Mouse (Mus musculus) lung, embryonic 16.5 days (tissue): ENCODE data around the gene Hs6st3. TPM values are rescaled to one million over a fixed set of nuclear protein-coding genes. Genes with fewer than 3 reads are reported as not detected.

ENCODE experiments used
- ATAC-seq: fragments of 200-750 bp; cut with Nextera tagmentation; 2 replicates; pipeline ENCODE4 v1.8.0; 2017; ENCODE audit warnings: low read depth, mild to moderate bottlenecking, moderate library complexity
- H3K27ac ChIP-seq: fragments of 300-500 bp; sonication (generic); 2 replicates; pipeline ENCODE4 v1.5.1; 2014; ENCODE audit warnings: mild to moderate bottlenecking, control low read depth, low read length
- H3K27me3 ChIP-seq: fragments of 300-500 bp; sonication (generic); 2 replicates; pipeline ENCODE4 v1.6.1; 2014; ENCODE audit warnings: low read depth, low read length, mixed read lengths; ENCODE audit not compliant: control insufficient read depth, insufficient read depth
- H3K36me3 ChIP-seq: fragments of 300-500 bp; sonication (generic); 2 replicates; pipeline ENCODE4 v1.6.1; 2014; ENCODE audit warnings: low read length; ENCODE audit not compliant: control insufficient read depth, insufficient read depth
- H3K4me1 ChIP-seq: fragments of 300-500 bp; sonication (generic); replicated peaks from 2 replicates; pipeline ENCODE4 v1.6.1; 2014; ENCODE audit warnings: low read length, mixed read lengths; ENCODE audit not compliant: control insufficient read depth, insufficient read depth
- H3K4me2 ChIP-seq: fragments of 300-500 bp; sonication (generic); 2 replicates; pipeline ENCODE4 v1.6.1; 2014; ENCODE audit warnings: low read depth, low read length, control low read depth
- H3K4me3 ChIP-seq: fragments of 300-500 bp; sonication (generic); 2 replicates; pipeline ENCODE4 v1.5.1; 2014; ENCODE audit warnings: mild to moderate bottlenecking, low read length, control low read depth
- H3K9ac ChIP-seq: fragments of 300-500 bp; sonication (generic); 2 replicates; pipeline ENCODE4 v1.6.1; 2014; ENCODE audit warnings: low read length, control low read depth
- H3K9me3 ChIP-seq: fragments of 300-500 bp; sonication (generic); 2 replicates; pipeline ENCODE4 v1.6.1; 2016; ENCODE audit warnings: low read length; ENCODE audit not compliant: control insufficient read depth
- WGBS: fragments of 180-500 bp; shearing (Covaris S2); extraction: QIAGEN DNeasy Blood & Tissue Kit; methylation state at CpG from one replicate; pipeline ENCODE4 v1.1.7; 2014; 5-methylcytosine and 5-hydroxymethylcytosine counted together
- polyA plus RNA-seq: library from polyadenylated mRNA; unstranded; fragments of >200 nt; fragmentation: Nextera tagmentation; extraction: Ambion mirVana; gene quantifications from 2 replicates; pipeline ENCODE4 v1.2.1, GENCODE M21; 2015

The Hs6st3 gene
- polyA plus RNA-seq, 1 experiment from 2014 or later: 0.43 TPM

DNA sequence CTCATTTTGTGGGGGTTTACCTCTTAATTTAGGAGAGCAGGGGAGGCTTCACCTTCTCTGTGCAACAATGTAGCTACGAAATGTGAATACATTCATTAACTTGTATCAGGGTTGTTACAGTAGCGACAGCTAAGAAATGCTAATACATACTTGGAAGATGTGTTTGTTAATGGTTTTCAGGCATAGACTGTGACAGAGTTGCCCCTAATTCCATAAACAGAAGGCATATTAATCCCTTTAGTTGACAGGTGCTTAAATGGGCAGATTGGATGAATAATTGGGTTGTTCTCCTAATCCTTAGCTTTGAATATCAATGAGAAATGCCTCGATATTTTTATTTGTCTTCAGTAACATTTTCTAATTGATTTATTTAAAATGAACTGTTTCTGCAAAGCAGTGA lies 314.7 kb downstream of the Hs6st3 start:
- H3K4me3 ChIP-seq: no peak overlapping the region
- WGBS: 85% methylated on average over 3 of the region's 3 CpGs
- H3K27ac ChIP-seq: no peak overlapping the region
- no peak overlapping the region for H3K4me2 ChIP-seq
- no peak overlapping the region for H3K9ac ChIP-seq
- no peak for ATAC-seq
- H3K27me3 ChIP-seq: no peaks in the 10 kb centered on the region
- no peaks in the 10 kb centered on the region for H3K4me1 ChIP-seq
- no peaks in the 10 kb centered on the region for H3K9me3 ChIP-seq
- H3K36me3 ChIP-seq: no peaks in the 10 kb centered on the region

DNA sequence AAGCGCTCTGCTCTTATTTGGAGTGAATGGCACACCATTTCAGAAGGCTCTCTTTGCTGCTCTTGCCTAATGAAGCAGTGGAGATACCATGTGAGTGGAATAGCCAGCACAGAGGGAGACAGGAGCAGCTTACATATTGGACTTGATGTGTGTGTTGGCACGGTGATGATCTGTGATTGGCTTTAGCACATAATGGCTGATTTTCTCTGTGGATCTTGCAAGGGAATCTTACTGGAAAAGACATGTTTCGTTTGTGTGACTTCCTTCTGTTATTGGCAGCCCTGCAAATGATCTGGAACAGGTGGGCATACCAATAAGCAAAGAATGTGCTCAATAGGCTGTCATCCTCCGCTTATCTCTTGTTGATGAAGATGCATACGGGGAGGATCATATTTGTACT lies 326.2 kb downstream of the Hs6st3 start:
- Histone ChIP-seq H3K4me3 (no peak overlapping the region), H3K36me3 (no peaks in the 10 kb centered on the region), H3K27ac (no peak overlapping the region), H3K9ac (no peak overlapping the region), H3K4me2 (no peak overlapping the region), H3K4me1 (no peaks in the 10 kb centered on the region), H3K9me3 (no peaks in the 10 kb centered on the region), H3K27me3 (no peaks in the 10 kb centered on the region)
- ATAC-seq: no peak
- 77% methylated on average over 5 of the region's 5 CpGs for WGBS

DNA sequence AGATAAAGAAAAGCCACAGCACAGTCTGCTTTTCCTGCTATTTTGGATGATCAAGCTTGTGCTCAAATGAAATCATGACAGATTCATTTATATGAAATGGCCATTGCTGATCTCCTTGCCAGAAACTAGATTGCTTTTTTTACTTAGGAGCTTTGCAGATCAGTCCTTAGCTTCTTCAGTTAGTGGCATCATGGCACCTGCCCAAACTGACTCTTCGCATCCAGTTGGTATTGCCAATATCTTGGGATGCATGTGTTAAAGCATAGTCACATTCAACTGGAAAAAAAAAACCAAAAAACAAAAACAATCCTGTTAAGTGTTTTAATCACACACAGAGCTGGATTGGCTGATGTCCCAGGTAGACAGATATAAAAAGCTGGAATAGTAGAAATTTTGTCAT lies 326.7 kb downstream of the Hs6st3 start:
- Histone ChIP-seq H3K9ac (no peak overlapping the region), H3K4me2 (no peak overlapping the region), H3K27me3 (no peaks in the 10 kb centered on the region), H3K4me3 (no peak overlapping the region), H3K36me3 (no peaks in the 10 kb centered on the region), H3K4me1 (no peaks in the 10 kb centered on the region), H3K9me3 (no peaks in the 10 kb centered on the region), H3K27ac (no peak overlapping the region)
- ATAC-seq: no peak
- WGBS: 97% methylated on average over 1 of the region's 1 CpGs

DNA sequence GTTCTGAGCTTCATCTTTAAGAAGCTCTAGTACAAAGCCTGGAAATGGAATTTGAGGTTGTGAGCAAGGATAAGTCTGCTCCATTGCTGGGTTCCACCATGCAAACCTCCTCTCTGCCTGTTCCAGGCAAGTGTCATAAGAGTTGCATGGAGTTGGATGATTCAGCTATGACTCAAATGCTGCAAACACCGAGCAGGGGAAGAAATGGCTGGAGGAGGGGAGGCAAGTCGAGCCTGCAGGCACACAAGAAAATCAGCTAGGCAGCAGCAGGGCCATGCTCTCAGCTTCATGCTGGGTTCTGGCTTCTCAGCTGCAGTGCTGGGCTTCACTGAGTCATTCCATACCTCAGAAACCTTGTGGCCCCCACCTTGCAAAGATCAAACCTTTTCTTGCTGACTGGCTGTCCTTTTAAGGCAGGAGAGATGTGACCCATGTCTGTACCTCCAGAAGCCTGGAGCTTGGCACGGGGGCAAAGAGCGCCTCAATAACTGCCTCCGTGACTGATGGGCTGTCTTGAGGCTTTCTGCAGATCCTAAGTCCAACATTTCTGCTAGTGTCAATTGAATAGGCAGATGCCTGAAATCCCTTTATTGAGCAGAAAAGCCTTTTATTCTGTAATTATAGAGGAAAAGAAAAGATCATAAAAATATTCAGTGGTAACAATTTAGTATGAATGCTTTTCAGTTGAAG lies 328.9 kb downstream of the Hs6st3 start:
- 49% methylated on average over 5 of the region's 5 CpGs for WGBS
- Histone ChIP-seq H3K9ac (no peak overlapping the region), H3K36me3 (no peaks in the 10 kb centered on the region), H3K9me3 (no peaks in the 10 kb centered on the region), H3K27me3 (no peaks in the 10 kb centered on the region), H3K4me1 (no peaks in the 10 kb centered on the region), H3K4me2 (no peak overlapping the region), H3K27ac (no peak overlapping the region), H3K4me3 (no peak overlapping the region)
- ATAC-seq: no peak

DNA sequence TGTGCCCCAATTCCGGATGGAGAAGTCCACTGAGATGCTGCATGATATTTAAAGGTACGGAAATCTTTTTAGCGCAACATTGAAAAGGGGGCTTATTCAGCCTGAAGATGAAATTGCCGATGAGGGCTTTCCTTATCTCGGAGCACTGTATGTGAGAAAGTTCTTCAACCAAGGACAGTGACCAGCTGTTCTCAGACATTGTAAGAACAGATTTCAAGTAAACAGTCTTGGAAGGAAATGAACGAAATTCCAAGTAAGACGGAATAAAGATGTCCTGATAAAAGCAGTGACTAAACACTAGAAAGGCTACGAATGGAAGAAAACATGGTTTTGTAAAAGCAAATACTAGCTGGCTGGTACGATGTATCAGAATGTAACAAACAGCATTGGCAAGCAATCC lies 338.4 kb downstream of the Hs6st3 start:
- Histone ChIP-seq H3K27ac (no peak overlapping the region), H3K27me3 (no peaks in the 10 kb centered on the region), H3K4me3 (no peak overlapping the region), H3K4me2 (no peak overlapping the region), H3K4me1 (peaks cover 6% of the 10 kb centered on the region; the same call in 1 of the 2 replicates), H3K9ac (no peak overlapping the region), H3K36me3 (no peaks in the 10 kb centered on the region), H3K9me3 (no peaks in the 10 kb centered on the region)
- 54% methylated on average over 9 of the region's 9 CpGs for WGBS
- ATAC-seq: peak; percentile 52; the same call in 1 of the 2 replicates

DNA sequence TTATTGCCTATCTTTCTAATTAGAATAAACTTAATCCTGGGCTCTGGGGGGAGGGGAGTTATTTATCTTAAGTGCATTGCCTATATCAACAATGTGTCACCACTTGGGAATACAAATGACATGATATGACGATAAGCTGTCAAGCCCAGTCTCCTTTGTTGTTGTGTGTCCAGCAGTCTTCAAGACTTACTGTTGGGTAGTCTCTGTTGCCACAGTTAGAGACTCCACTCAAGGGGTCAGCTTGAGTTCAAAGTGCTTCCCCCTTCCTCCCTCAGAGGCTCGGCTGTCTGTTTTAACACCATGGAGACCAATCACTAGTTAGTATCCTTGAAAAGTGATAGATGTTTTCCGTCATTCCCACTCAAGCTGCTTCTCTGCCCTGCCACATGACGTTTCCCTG lies 339.7 kb downstream of the Hs6st3 start:
- no peaks in the 10 kb centered on the region for H3K27me3 ChIP-seq
- H3K9me3 ChIP-seq: no peaks in the 10 kb centered on the region
- no peak overlapping the region for H3K9ac ChIP-seq
- ATAC-seq: peak; percentile 71
- H3K4me1 ChIP-seq: peaks cover 6% of the 10 kb centered on the region; the same call in 1 of the 2 replicates
- H3K4me2 ChIP-seq: no peak overlapping the region
- no peak overlapping the region for H3K27ac ChIP-seq
- 22% methylated on average over 4 of the region's 4 CpGs for WGBS
- no peak overlapping the region for H3K4me3 ChIP-seq
- no peaks in the 10 kb centered on the region for H3K36me3 ChIP-seq

DNA sequence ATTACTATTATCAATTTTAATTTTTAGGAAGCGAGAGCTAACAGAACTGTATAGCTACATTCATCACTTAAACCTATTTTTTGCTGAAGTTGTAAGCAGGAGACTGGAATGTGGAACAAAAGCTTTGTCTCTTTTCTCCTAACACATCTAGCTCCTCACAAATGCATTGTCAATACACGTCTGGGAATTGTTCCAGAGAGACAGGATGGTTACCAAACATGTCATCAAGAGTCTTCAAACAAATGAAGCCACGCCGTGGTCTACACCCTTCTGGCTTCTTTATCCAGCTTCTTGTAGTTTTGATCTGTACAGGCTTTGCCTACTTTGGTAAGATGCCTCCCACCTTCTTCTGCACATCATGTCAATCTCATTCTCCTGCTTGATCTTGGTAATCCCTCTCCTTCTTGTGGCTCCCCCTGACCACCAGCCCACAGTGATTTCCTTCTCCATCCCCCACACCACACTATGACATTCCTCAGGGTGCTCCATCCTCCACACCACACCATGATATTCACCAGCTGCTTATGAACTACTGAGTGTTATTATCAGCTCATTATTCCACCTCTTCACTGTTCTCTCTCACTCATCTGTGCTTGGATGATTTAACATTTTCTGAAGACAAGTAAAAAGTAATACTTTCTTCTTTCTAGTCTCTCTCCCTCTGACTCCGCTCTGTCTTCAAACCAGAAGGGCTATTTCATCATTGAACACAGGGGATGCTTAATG lies 351.0 kb downstream of the Hs6st3 start:
- 51% methylated on average over 5 of the region's 5 CpGs for WGBS
- Histone ChIP-seq H3K36me3 (no peaks in the 10 kb centered on the region), H3K9me3 (no peaks in the 10 kb centered on the region), H3K9ac (no peak overlapping the region), H3K4me2 (no peak overlapping the region), H3K4me3 (no peak overlapping the region), H3K4me1 (0 out of 2 replicates have a peak, but pooled peaks cover 3% of the 10 kb centered on the region), H3K27ac (no peak overlapping the region), H3K27me3 (no peaks in the 10 kb centered on the region)
- no peak for ATAC-seq

DNA sequence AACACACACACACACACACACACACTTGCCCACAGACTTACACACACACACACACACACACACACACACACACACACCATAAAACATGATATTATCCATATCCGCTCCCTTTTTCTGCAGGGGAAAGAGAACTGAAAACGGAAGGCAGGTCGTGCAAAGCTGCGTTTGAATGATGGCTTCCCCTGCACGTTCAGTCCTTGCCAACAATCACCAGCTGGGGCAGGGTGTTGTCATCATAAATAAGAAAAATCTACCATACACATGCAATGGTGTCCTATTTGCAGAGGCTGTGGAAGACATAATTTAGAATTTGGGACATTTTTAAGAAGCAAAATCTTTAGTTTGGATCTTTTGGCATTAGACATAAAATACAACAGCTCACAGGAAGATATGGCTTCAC lies 382.5 kb downstream of the Hs6st3 start:
- Histone ChIP-seq H3K36me3 (no peaks in the 10 kb centered on the region), H3K27ac (peak overlapping the region; percentile 57; the same call in 1 of the 2 replicates), H3K9ac (no peak overlapping the region), H3K4me1 (peaks cover 11% of the 10 kb centered on the region; the same call in 1 of the 2 replicates), H3K9me3 (no peaks in the 10 kb centered on the region), H3K4me3 (no peak overlapping the region), H3K27me3 (no peaks in the 10 kb centered on the region), H3K4me2 (no peak overlapping the region)
- ATAC-seq: peak; percentile 78
- WGBS: 29% methylated on average over 5 of the region's 5 CpGs

DNA sequence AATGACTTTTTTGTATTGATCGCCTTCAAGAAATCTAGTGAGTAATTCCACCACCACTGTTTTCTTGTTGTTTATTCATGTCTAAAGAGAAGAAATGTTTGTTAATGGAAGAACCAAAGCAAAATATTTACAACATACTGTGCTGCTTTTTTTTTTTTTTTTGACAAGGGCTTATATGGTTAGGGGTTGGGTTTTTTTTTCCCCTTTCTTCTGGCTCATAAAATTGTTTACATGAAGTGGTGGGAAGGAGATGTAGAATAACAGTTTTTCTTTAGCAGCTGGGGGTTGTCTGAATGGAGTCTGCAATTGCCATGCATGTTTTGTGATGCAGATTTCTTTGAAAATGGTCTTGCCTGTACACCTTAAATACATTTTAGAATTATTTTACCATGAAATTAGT lies 382.9 kb downstream of the Hs6st3 start:
- no peak overlapping the region for H3K4me2 ChIP-seq
- 59% methylated on average over 1 of the region's 1 CpGs for WGBS
- H3K27me3 ChIP-seq: no peaks in the 10 kb centered on the region
- no peak overlapping the region for H3K4me3 ChIP-seq
- H3K9ac ChIP-seq: no peak overlapping the region
- H3K4me1 ChIP-seq: peaks cover 11% of the 10 kb centered on the region; the same call in 1 of the 2 replicates
- peak overlapping the region; percentile 28 for H3K27ac ChIP-seq
- H3K9me3 ChIP-seq: no peaks in the 10 kb centered on the region
- no peaks in the 10 kb centered on the region for H3K36me3 ChIP-seq
- ATAC-seq: peak; percentile 85
